Mouse (Mus musculus): ENCODE data around the gene Fabp3.

Gene Fabp3

DNA sequence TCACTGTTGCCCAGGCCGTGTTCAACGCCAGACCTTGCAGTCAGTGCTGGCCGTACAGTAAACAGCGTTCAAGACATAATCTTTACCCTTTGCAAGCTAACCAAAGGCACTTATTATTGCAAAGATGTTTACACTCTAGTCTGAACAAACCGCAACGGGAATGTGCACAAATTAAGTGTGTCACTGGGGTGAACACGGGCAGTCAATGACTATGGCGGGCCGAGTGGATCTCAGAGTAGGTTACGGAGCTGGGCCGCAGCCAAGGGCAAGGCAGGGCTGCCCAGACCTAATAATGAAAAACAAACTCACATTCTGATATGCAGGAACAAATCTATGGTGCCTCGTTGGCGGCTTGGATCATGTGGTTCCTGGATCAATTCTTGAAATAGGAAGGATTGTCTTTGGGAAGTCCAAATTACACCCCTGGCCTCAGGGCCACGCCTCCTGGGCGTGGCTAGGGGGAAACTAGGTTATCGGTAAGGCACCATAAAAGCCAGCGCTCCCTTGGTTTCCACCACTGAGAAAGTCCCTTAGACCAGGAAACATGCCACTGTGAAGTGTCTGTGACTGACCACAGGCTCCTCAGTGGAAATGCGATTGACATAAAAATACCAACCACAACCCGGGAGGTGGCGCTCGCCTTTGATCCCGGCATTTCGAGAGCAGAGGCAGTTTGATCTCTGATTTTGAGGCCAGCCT is 13.2 kb upstream of the Fabp3 start:
- no peak for DNase-seq

DNA sequence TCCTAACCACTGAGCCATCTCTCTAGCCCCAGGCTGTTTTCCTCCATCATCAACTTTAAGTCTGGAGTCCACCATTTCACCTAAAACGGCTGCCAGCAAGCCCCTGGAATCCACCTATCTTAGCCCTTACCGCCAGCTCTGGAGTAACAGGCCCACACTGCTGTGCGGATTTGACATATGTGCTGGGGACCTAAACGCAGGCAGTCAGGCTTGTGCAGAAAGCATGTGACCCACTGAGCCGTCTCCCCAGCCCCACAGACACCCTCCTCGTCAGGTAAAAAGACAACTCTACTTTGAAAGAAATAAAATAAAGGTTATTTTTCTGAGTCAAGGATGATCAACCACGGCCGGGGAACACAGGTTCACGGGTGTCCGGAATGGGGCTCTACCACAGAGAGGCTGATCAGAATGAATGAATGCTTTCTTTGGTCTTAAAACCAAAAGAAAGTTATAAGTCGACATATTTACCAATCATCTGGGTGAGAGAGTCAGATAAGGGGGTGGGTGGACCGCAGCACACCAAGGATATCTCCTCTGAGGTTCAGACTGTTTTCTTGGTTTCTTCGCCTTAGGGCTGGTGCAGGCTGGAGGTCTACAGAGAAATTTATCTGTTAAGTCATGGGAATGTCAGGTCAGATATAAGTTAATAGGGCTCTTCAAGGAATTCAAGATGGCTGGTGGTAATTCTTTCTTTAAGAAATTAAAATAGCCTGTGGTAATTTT is 12.0 kb upstream of the Fabp3 start:
- DNase-seq: no peak

DNA sequence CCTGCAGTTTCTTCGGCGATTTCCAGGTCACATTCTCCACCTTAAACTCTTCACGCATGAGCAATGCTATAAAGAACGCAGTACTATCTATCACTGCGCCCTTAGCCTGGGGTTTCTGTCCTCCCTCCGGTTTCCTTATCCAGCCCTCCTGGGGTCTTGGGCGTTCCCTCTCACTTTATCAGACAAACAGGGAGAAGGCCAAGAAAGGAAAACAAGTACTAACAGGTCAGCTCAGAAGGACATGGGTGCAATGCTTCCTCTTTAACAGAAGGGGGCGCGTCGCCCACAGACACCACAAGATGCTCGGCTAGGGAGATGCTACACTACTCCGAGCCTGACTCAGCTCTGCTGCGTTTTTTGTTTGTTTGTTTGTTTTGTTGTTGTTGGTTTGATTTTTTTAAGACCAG is 11.3 kb upstream of the Fabp3 start:
- no peak for DNase-seq

DNA sequence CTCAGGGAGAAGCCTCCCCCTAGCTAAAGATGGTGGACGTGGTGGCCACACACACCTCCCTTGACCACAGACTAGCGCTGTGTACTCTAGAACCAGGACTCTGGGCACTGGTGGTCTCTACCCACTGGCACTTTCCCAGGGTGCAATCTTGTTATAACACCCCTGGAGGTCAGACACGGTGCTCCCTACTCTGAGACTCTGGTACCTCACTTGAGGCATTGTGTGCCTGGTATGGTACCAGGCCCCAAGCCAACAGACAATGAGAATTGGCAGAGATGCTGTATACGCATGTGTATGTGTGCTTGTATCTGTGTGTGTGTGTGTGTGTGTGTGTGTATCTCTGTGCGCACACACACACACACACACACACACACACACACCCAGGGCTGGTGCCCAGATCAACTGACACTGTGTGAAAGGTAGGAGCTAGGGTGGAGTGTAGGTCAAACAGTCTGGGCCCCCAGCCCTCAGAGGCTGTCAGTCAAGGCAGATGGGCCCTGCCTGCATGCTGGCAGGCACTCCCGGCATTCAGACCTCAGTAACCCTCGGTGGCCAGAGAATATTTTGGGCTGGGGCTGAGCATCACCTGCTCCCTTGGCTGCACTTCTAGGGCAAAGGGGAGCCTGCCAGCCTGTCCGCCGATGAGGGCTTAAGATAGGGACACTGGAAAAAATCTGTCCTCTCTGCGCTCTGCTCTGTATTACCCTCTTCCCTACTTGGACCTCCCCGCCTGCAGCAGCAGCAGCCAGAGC is 9.3 kb upstream of the Fabp3 start:
- no peak for DNase-seq

DNA sequence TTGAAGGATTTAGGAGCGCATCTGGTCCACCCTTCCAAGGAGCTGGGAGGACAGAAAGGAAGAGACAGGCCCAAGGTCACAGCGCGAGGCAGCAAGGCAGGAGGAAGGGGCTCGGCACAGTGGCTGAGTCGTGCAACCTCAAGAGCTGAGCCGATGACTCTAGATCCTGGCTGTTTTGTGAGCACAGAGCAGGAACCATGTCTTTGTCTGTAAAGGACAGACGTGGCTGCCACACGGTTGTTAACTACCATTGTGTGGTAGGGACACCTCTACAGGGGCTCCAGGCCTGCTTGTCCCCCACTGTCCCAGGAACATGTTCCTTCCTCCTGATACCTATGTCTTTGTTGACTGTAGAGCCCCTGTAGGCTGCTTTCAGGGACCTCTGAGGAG is 8.8 kb upstream of the Fabp3 start:
- no peak for DNase-seq

DNA sequence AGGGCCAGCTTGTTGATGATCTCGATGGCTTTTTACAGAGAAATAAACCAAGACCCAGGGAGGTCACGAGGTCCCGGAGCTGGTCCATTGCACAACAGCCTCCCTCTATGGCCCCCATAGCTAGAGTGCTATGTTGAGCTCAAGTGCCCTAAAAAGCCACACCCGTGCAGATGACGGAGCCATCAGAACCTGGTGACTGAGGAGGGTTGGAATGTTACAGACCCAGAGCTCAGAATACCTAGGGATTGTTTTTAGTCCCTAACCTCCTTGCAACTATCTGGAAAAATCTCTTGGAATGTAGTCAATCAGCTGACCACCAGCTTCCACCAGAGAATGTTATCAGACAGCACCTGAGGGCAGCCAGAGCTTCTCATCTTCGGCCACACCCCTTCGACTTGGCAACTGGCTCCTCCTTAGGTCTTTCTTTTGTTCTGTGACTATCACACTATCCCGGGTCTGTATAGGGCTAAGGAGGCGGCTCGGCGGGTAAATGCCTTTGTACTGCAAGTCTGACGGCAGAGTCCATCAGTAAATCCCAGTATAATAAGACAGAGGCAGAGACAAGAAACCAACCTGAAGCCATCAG is 6.0 kb upstream of the Fabp3 start:
- no peak for DNase-seq

DNA sequence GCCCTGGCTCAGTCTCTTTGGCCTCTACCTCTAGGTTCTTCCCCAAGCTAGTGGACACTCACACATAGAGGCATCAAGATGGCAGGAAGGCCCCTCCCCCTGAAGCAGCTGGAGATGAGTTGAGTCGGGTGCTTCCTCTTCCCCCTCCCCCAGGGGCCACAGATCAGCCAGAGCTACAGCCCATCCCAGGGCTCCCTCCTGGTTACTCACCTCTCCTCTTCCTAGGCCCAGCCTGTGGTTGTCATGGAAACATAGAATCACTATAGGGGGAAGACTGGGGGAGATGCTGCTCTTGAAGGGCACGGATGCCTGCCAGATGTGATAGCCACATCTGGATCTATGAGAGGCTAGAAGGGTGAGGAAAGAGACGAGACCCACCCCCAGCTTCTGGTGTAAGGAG is 3.6 kb upstream of the Fabp3 start:
- no peak for DNase-seq

DNA sequence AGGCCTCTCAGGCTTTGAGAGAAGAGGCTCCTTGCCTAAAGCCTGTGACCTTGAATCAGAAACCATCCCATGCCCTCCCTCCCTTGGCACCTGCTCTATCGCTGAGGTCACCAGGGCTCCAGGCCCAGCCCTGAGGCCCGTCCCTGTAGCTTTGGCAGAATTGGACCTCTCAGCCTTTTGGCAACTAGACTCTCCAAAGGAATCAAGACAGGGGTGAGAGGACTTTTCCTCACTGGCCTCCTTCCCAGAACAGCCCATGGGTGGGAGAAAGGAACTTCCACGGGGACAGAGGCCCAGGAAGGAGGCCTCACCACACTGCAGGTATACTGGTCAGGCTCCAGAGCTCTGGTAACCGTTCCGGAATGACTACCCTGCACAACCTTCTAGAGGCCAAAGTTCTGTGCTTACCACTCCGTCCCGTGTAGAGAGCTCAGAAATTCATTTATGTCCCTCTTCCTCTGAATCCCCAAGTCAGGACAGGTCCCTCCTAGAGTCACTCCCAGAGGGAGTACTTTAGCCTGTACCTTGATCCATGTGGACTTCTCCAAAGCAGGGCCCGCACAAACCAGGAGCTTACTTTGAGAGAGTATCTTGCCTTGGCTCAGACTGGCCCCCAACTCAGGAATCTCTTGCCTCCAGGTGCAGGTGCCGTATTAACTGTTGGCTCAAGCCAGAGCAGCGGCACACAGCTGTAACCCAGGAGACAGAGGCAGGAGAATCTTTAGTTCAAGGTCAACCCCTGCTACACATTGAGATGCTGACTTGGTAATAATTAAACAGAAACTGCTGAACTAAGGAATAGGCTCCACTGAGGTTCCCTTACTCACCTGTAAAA is 1.4 kb upstream of the Fabp3 start:
- no peak for DNase-seq

DNA sequence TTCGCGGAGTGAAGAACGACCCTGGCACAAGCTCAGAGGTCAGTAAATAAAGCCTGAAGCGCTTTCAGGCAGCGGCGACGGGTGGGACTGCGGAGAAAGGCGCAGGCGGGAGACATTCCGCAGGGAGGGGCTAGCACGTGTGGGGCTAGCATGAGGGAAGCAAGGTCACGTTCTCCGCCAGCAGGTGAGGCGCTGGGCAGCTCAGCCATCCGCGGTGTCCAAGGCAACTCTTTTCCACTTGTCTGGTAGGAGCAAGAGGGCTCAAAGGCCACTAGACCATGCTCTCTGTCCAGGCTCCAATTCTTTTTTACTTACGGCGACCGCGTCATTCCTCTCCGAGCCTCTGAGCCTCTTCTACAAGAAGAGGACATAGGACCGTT is 554 bp upstream of the Fabp3 start:
- no peak for DNase-seq

DNA sequence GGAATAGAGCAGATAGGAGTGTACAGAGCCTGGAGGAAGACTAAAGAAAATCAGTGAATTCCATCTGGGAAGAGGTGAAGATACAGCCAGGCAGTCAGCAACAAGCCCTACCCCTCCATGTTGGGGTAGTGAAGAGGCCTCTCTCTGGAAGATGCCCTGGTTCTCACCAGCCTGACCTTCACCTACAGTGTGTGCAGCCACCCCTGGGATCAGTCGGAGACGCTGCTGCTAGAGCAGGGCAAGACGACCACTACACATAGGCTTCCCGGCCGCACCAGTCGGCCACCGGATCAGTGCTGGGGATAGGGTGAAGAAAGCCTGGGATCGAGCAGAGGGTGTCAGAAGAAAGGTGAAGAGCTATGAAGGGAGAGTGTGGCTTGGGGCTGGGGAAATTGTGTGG is 859 bp downstream of the Fabp3 start:
- DNase-seq: no peak

DNA sequence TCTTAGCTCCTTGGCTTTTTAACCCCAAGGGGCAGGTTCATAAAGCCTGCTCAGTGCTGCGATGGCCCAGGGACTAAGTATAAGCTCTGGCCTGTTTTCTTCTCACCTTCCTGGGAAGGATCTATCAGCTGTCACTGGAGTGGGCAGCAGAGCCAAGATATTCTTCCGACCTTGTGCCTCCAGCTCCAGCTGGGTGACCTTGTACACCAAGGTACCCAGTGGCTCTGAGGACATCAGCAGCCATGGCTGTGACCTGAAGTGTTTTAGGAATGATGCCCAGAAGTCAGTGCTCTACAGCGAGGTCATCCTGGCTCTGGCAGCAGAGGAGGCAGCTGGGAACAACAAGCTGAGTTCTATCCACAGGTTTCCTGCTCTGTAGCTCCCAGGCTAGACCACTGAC is 4.1 kb downstream of the Fabp3 start:
- DNase-seq: no peak

DNA sequence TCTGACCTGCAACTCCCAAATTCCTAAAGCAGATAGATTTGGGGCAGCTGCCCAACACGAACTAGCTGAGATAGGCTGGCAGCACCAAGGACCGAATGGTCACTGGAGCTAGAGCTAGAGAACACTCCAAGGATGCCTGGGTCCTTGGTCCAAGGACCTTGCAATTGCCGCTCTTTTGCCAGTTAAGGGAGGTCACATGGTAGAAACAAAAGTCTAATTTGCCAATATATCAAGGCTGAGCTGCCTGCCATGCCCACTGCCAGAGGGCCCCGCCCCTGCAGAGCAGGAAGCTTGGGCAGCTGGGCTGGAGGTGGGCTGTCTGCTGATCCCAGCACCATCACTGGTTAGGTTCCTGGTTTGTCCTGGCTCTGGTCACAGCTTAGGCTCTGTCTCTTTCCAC is 5.2 kb downstream of the Fabp3 start:
- DNase-seq: no peak

DNA sequence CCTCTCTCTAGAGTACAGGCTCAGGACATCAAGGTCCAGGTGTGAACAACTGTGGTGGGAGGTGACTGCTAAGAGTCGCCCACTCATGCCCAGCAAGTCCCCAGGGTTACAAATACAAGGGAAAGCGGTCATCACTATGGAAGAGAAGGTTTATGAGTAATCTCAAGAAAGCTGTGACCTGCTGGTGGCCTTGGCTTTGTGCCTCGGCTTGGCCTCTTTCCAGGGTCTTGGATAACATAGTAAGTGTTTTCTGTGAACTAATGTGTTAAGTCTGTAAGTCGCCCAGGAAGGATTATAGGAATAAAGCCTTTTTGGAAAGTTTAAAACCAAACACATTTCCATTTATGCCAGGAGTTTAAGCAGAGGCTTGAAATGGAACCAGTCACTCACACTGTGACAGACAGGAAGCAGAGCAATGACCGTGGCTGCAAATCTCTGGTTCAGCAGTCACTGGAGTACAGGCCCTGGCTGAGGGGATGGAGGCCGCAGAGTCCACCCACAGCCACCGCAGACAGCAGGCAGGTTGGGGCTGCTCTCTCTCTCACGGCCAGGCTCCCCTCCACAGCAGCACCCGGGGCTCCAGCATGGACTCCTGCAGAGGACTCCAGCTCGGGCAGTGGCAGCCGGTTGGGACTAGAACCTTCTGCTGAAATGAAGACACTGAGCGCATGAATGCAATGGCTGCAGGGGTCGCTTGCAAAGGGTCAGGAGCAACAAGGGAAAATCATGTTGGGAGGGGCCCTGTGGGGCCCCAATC is 7.6 kb downstream of the Fabp3 start:
- no peak for DNase-seq

DNA sequence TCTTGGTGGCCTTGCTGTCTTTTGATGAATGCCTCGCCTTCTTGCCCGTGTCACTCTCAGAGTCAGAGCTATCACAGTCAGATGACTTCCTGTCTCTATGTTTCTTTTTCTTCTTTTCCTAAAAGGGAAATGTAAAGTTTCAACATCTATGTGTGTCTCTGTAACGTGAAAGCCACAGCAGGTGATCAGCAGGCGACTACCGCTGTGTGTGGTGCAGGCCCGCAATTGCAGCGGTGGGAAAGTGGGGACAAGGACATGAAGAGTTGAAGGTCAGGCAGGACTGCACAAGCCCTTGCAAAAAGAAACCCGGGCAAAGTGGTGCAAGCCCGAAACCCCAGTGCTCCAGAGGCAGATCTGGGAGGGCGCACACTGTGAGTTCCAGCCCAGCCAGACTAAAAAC is 8.3 kb downstream of the Fabp3 start:
- no peak for DNase-seq

DNA sequence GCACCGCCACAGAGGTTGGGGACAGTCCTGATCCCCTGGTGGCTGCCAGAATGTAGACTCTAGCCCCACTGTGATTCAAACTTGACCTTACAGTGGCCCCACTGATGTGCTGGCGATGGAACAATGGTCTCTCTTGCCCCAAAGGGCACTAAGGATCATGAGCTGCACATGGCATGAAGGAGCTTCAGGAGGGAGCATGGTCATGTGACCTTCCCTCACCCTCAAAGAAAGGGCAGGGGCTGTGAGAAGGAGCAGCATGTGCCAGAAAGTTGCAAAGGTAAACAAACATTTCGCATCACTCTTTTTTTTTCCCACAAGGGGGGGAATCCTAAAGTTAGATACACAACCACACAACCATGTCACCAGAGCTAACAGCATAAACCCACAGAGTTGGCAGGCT is 9.7 kb downstream of the Fabp3 start:
- no peak for DNase-seq

DNA sequence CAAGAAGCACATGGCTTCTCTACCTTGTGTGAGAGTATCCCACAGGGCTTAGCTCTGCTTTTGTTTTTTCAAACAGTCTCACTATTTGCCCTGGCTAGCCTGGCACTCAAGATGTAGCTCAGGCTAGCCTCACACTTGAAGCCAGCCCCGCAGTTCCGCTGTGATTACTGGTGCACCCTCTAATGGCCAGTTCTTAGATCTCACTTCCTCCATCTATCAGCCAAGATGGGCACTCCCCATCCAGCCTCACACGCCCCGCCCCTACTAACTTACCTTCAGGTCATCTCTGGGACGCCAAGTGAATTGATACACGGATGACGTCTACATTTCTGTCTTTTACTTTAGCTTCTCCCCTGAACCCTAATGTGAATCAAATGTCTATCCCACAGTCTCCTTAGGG is 11.2 kb downstream of the Fabp3 start:
- DNase-seq: no peak

DNA sequence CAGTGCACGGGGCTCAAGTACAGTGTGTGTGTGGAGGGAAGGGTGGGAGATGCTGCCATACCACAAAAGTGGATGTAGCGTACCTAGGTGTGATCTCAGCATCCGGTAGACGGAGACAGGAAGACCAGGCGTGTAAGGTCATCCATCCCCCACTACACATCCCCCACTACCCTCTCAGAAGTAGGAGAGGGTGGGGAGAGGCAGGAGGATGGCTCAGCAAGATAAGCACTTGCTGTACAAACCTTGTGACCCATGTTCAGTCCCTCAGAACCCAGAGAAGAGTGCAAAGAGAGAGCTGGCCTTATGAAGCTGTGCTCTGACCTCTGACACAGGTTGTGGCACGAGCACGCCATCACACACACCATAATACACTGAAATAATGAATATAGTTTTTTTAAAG is 13.2 kb downstream of the Fabp3 start:
- no peak for DNase-seq

DNA sequence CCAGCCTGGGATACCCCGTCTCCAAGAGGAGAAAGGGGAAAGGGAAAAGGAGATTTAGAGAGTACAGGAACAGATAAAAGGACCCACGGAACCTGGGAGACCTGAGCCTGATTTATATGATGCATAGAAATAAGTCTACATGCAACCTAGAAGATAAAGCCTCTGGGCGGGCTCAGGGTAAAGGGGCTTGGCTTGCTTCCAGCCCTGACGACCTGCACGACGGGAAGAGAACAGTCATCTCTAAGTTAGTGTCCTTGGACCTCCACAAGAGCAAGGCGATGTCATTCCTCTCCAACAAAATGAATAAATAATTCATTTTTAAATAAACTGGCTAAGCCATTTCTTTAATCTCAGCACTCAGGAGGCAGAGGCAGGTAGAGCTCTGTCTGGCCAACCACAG is 14.2 kb downstream of the Fabp3 start:
- DNase-seq: no peak

DNA sequence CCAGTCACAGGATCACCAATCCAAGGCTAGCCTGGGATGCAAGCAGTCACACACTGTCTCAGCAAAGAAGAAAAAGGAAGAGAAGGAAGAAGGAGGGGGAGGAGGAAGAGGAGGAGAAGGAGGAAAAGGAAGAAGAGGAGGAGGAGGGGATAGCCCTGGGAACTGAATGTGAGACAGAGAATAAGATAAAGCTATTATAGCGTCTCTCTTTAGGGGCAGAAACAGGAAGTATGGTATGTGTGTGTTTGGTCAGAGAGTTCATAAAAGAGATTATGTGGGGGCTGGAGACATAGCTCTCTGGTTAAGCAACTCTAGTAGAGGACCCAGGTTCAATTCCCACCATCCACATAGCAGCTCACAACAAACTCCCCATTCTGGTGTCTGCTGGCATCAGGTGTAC is 14.8 kb downstream of the Fabp3 start:
- no peak for DNase-seq

DNA sequence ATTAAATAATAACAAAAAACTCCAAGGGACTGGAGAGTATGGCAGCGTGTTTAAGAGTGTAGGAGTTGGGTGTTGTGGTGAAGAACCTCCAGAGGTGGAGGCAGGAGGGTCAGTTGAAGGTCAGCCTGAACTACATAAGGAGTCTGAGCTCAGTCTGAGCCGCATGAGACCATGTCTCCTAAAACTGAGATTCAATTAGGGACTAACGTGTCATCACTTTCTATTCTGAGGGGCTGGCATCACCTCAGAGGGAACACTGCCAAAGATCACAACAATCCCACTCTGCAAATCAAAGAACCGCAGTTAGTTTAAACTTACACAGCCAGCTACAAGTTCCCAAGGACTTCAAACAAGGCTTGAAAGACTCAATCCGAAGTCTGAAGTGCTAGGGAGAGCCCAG is 15.2 kb downstream of the Fabp3 start:
- no peak for DNase-seq

DNA sequence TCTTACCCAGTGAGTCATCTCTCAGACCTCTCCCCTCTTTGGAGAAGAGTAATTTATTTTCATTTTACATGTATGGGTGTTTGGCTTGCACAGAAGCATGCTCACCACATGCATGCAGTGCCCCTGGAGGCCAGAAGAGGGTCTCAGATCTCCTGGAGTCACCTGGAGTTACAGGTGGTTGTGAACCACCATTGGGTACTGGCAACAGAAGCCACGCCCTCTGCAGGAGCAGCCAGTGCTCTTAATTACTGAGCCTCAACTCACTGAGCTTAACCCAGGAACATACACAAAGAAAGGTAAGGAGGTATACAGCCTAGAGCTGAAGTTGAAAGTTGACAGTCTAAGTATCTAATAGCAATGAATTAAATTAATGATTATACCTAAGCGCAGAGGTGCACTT is 17.1 kb downstream of the Fabp3 start:
- no peak for DNase-seq

DNA sequence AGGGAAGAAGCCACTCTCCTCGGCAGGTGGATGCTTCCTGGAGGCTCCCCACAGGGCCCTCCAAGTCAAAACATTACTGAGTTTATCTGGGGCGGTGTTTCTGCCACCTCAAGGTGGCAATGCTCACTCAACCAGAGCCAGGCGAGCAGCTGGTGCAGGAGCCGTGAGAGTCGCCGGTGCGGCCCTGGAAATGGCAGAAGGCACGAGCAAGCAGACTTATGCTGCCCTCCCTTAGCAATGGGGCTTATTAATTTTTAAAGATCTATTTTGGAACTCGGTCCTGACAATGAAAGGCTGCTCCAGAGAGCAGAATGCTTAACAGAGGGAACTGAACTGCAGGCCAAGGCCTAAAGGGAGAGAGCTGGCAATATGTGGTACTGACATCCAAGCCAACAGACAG is 19.0 kb downstream of the Fabp3 start:
- no peak for DNase-seq

All from spleen, adult 18-20 months (tissue).